Mouse (Mus musculus): ENCODE measurements at regions not wholly inside any gene's neighbourhood (a gene's known extent, or its start where the extent isn't known, plus 50 kb on each side); places are given as distances from the start of the nearest gene placed in this dataset.

GRCm38 (mm10) chr3:130936336-130936735 lies 173.9 kb upstream of the Lef1 start:
- DNase-seq, result no peak

GRCm38 (mm10) chr3:130935926-130936315 lies 174.3 kb upstream of the Lef1 start:
- DNase-seq, result no peak

GRCm38 (mm10) chr3:130935302-130935925 lies 174.9 kb upstream of the Lef1 start:
- no peak for DNase-seq

- DNase-seq, result no peak
These were observed 177.5 kb upstream of the Lef1 start for GRCm38 (mm10) chr3:130932723-130933122.

- DNase-seq, result no peak
These were observed 178.0 kb upstream of the Lef1 start for GRCm38 (mm10) chr3:130932226-130932625.

- no peak for DNase-seq
These were observed 185.3 kb upstream of the Lef1 start for GRCm38 (mm10) chr3:130925000-130925399.

- no peak for DNase-seq
These were observed 186.7 kb upstream of the Lef1 start for GRCm38 (mm10) chr3:130923615-130923958.

- no peak for DNase-seq
These were observed 187.3 kb upstream of the Lef1 start for GRCm38 (mm10) chr3:130922812-130923614.

- DNase-seq, result no peak
These were observed 188.5 kb upstream of the Lef1 start for GRCm38 (mm10) chr3:130921621-130922245.

GRCm38 (mm10) chr3:130913812-130914211 lies 183.6 kb upstream of the Rpl34 start:
- DNase-seq, result no peak

- DNase-seq, result no peak
These were observed 174.9 kb upstream of the Rpl34 start for GRCm38 (mm10) chr3:130905101-130905500.

GRCm38 (mm10) chr3:130903329-130903728 lies 173.1 kb upstream of the Rpl34 start:
- no peak for DNase-seq

- DNase-seq, result no peak
These were observed 172.2 kb upstream of the Rpl34 start for GRCm38 (mm10) chr3:130902376-130902775.

GRCm38 (mm10) chr3:130901343-130901742 lies 171.1 kb upstream of the Rpl34 start:
- DNase-seq, result no peak

GRCm38 (mm10) chr3:130900846-130901245 lies 170.6 kb upstream of the Rpl34 start:
- DNase-seq, result no peak

- no peak for DNase-seq
These were observed 170.0 kb upstream of the Rpl34 start for GRCm38 (mm10) chr3:130900054-130900840.

GRCm38 (mm10) chr3:130894168-130894814 lies 164.1 kb upstream of the Rpl34 start:
- no peak for DNase-seq

GRCm38 (mm10) chr3:130891310-130891709 lies 161.1 kb upstream of the Rpl34 start:
- DNase-seq, result no peak

- DNase-seq, result no peak
These were observed 158.4 kb upstream of the Rpl34 start for GRCm38 (mm10) chr3:130888587-130888986.

GRCm38 (mm10) chr3:130887540-130888312 lies 157.5 kb upstream of the Rpl34 start:
- no peak for DNase-seq

GRCm38 (mm10) chr3:130885974-130886373 lies 155.8 kb upstream of the Rpl34 start:
- DNase-seq, result no peak

GRCm38 (mm10) chr3:130884393-130884792 lies 154.2 kb upstream of the Rpl34 start:
- no peak for DNase-seq

All from adrenal gland, adult 8-10 months (tissue).